Mouse (Mus musculus) NIH3T3 (cell line): ENCODE results near the gene Slc8b1.

ENCODE experiments used
- DNase-seq: peaks from one replicate; pipeline ENCODE4 v3.0.0-alpha.2; 2012; ENCODE audit warnings: low read depth

Slc8b1 gene

DNA sequence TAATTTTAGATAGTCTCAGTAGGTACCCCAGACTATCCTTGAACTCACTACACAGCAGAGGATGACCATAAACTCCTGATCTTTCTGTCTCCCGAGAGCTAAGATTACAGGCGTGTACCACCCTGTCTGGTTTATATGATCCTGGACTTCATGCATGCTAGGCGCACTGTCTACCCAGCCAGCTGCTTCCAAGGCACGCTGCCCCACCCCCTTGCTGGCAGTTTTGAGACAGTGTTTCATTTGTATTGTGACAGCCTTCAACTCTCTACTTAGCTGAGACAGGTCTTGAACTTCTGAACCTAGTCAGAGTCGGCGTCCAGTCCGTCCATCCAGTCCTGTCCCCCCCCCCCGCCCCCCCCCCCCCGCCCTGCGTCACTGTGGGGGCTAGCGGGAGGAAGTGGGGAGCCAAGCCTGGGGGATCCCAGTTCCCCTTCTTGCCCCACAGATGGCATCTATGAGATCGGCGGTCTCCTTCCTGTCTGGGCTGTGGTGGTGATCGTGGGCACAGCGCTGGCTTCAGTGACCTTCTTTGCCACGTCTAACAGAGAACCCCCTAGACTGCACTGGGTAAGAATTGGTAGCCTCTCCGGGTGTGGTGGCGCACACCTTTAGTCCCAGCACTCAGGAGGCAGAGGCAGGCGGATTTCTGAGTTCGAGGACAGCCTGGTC is 16.5 kb downstream of the Slc8b1 start:
- no peak for DNase-seq

DNA sequence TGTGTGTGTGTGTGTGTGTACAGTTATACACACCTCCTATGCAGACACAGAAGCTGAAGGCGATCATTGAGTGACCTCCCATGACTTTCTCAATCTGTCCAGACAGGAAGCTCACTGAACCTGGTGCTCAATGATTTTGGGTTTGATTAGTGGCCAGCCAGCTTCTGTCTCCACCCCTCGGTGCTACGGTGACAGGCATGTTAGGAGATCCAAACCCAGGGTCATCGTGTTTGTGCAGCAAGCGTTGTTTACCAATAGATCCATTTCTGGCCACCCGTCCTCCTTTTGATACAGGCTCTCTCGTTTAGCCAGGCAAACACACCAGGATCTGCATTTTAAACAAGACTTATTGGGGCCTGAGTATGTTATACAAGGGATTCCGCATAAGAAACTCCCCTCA is 20.7 kb downstream of the Slc8b1 start:
- no peak for DNase-seq

DNA sequence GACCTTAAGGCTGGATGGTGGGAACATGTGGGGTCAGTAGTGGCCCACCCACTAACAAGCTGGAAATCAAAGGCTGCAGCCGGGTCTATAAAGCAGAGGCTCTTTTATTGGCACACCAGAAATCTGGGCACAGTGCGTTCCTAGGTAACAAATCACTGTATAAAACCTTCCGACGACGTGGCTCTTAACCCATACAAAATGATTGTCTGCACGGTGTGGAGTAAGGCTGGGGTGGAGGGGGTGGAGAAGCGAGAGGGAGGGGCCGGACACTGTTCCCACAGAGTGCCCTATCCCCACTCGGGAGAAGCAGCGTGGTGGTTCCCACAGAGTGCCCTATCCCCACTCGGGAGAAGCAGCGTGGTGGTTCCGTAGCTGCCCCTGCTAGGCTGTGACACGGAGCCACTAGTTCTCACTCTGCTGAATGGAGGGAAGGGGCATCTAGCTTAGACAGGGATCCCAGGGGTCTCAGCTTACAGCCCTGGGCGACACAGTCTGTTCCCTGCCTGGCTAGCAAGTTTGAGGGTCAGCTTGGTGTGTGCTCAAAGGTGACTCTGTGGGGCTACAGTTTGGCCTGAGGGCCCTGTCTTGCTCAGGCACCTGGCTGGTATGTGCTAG is 23.2 kb downstream of the Slc8b1 start:
- no peak for DNase-seq

- no peak for DNase-seq
Observed at GRCm38 (mm10) chr5:120534686-120535075, 23.7 kb downstream of the Slc8b1 start.

GRCm38 (mm10) chr5:120536046-120536445 is 25.1 kb downstream of the Slc8b1 start:
- DNase-seq = no peak

- DNase-seq = no peak
Observed at GRCm38 (mm10) chr5:120536632-120537031, 25.7 kb downstream of the Slc8b1 start.

GRCm38 (mm10) chr5:120548236-120548850 is 37.4 kb downstream of the Slc8b1 start:
- no peak for DNase-seq

DNA sequence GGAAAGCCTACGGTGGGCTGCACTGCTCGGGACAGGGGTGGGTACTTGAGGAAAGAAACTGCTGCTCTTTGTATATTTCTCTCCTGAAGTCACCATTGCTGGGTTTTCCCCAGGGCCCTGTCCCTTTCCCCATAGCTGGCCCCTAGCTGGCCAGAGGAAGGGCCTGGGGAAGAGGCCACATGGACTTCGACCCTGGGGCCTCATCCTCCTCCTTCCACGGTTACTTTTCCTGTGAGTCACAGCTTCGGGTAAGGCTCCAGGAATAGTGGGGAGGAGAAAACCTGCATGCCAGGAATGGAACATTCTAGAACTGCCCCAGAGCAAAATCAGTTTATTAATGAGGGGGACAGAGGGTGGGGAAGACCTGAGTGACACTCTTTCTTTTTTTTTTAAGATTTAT is 39.2 kb downstream of the Slc8b1 start:
- no peak for DNase-seq

GRCm38 (mm10) chr5:120550673-120551072 is 39.7 kb downstream of the Slc8b1 start:
- no peak for DNase-seq

- no peak for DNase-seq
Observed at GRCm38 (mm10) chr5:120555871-120556270, 44.9 kb downstream of the Slc8b1 start.

DNA sequence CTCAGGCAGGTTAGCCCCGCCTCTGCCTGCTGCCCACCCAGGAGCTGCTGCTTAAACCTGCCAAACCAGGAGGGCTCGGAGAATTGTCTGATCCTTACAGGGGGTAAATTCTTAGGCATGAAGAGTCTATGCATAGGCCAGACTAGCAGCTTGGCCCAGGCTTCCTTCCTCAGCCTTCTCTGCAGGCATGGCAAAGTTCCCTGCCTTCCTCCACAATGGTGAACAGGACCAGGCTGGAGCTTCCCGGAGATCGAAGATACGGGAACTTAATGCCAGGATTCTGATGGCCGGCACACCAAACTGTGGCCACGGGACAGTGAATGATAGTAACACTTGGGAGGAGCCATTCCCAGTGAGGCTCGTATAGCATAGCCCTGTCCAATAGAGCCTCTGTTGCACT is 47.1 kb downstream of the Slc8b1 start:
- no peak for DNase-seq

DNA sequence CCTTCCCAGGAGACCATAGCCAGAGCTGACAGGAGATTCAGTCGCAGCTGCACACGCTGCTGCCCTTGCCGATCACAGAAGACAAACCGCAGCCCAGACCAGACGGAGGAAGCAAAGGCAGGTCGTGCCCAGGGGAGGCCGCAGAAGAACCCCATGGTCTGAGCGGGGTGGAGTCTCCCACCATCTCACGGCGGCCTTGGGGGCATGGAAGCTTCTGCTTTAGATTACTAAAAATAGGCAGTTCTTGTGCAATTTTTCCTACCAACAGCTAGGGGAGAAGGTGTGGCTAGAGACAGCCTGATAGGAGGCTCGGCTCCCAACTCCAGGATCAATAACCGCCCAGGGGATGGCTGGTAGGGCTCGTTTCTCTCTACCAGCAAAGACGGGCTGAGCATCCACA is 47.8 kb downstream of the Slc8b1 start:
- DNase-seq = peak; percentile 20

GRCm38 (mm10) chr5:120560129-120560615 is 49.2 kb downstream of the Slc8b1 start:
- DNase-seq = peak; percentile 16

GRCm38 (mm10) chr5:120560616-120561311 is 49.8 kb downstream of the Slc8b1 start:
- peak; percentile 89 for DNase-seq

DNA sequence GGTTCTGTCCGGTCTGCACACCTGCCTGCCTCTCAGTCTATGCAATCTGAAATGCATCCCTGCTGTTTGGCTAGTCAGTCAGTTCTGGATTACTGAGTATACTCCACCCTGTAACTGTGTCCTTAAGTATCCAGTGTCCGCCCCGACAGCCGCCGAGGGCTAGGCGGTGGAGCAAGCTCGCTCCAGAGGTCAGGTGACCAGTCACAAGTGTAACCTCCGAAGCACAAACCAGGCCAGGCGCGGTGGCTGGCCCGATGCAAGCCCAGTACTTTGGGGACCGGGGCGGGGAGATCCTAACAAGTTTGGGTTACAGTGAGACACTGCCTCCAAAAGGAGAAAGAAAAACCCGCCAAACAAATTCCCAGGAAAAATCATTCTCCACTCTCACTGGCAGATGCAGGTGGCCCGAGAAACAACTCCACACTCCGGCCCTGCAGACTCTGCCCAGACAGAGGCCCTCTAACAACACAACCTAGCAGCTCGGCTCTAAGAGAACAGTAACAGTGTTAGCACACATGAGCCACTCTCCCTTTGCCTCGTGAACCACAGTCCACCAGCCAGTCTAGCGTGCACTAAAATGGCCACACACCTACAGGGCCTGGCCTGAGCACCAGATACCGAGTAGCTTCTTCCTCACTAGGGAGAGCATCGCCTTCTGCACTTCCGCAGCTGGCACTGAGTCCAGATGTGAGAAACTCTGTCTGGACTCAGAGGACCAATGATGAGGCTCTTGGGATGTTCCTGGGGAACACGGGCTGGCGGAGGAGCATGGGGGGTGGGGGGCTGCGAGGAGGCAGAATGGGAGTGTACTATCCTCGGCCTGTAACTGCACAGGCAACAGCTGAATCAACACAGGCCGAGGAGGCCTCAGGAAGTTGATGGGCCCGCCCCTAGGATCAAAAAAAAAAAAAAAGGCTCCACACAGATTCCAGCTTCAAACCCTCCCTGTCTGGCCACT is 52.3 kb downstream of the Slc8b1 start:
- DNase-seq = peak; percentile 55

DNA sequence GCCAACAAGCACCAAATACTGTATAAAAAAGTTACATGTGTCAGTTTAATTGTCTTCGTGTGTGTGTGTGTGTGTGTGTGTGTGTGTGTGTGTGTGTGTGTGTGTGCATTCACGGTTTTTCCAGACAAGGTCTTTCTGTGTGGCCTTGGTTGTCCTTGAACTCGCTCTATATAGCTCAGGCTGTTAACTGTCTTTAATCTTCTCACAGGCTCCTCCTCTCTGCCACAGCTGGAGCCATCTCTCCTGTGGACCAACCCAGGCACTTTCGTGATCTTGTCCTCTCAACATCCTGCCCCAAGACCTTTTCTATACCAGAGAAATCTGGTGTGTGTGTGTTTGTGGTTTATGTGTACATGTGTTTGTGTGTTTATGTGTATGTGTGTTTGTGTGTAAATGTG is 52.9 kb downstream of the Slc8b1 start:
- DNase-seq = no peak

- no peak for DNase-seq
Observed at GRCm38 (mm10) chr5:120565171-120565905, 54.4 kb downstream of the Slc8b1 start.

DNA sequence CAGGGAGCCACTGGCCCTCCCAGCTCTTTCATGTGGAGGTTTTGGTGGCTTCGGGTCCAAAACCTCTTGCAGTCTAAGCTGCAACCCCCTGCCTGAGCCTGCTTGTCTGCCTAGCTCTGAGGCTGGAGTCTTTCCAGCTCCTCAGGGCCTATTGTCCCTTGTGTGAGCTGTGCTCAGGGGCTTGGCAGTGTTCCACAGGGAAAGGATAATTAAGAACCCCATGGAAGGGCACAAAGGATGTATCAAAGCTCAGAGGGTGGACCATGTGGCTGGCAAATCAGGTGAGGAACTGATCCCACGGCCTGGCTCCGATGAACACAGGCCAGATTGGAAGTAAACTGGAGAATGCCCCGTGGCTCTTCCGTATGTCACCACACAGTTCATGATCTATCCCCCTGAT is 55.1 kb downstream of the Slc8b1 start:
- no peak for DNase-seq

DNA sequence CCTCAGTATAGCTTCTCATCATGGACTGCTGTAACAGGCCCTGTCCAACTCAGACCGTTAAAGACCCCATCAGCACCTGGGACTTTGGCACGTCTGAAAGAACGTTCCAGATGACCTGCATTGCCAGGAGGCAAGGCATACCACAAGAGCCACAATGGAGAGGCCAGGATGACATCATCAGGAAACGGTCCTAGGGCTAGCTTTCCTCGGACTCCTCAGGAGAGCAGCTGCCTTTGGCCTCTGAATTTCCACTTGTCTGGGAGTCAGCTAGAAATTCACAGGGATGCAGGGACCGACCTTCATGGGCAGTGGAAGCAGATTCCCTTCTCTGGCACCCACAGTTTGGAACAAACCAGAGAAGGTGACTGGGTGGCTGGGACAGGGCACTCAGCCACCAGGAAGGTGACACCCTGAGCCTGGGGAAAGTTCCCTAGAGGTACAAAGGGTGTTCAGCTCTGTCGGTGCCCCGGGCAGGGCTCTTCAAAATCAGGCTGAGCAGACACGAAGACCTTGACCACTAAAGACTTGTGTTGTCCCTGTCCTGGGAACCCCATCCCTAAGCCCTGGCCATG is 55.8 kb downstream of the Slc8b1 start:
- no peak for DNase-seq

GRCm38 (mm10) chr5:120567253-120567701 is 56.3 kb downstream of the Slc8b1 start:
- no peak for DNase-seq
